Mouse (Mus musculus) left cerebral cortex, adult 9 months (tissue): ENCODE data around the gene Ebf1.

Source experiments
- DNase-seq, 2 experiments: peaks; one replicate each; pipeline ENCODE4 v3.0.0; 2022; ENCODE audit warnings: low spot score in 2 of 2

Ebf1 gene

GRCm38 (mm10) chr11:44894798-44895197 lies 277.7 kb downstream of the Ebf1 start:
- no peak for DNase-seq

GRCm38 (mm10) chr11:44895893-44896292 lies 278.8 kb downstream of the Ebf1 start:
- DNase-seq: no peak

GRCm38 (mm10) chr11:44897140-44897665 lies 280.1 kb downstream of the Ebf1 start:
- DNase-seq: no peak

- DNase-seq: no peak
Observed at GRCm38 (mm10) chr11:44899554-44899953, 282.4 kb downstream of the Ebf1 start.

GRCm38 (mm10) chr11:44899965-44900364 lies 282.8 kb downstream of the Ebf1 start:
- no peak for DNase-seq

- DNase-seq: no peak
Observed at GRCm38 (mm10) chr11:44900496-44900895, 283.4 kb downstream of the Ebf1 start.

GRCm38 (mm10) chr11:44901715-44902114 lies 284.6 kb downstream of the Ebf1 start:
- DNase-seq: no peak

GRCm38 (mm10) chr11:44902165-44902564 lies 285.0 kb downstream of the Ebf1 start:
- no peak for DNase-seq

GRCm38 (mm10) chr11:44904121-44904520 lies 287.0 kb downstream of the Ebf1 start:
- DNase-seq: no peak

GRCm38 (mm10) chr11:44906456-44906855 lies 289.3 kb downstream of the Ebf1 start:
- DNase-seq: no peak

- no peak for DNase-seq
Observed at GRCm38 (mm10) chr11:44911765-44912164, 294.6 kb downstream of the Ebf1 start.

GRCm38 (mm10) chr11:44913806-44914205 lies 296.7 kb downstream of the Ebf1 start:
- no peak for DNase-seq

GRCm38 (mm10) chr11:44917059-44917458 lies 299.9 kb downstream of the Ebf1 start:
- no peak for DNase-seq

- peak; percentile 18 to 24 for DNase-seq
Observed at GRCm38 (mm10) chr11:44923138-44923537, 306.0 kb downstream of the Ebf1 start.

- no peak for DNase-seq
Observed at GRCm38 (mm10) chr11:44923868-44924508, 306.9 kb downstream of the Ebf1 start.

GRCm38 (mm10) chr11:44924896-44925295 lies 307.8 kb downstream of the Ebf1 start:
- DNase-seq: no peak

- DNase-seq: no peak
Observed at GRCm38 (mm10) chr11:44925806-44926525, 308.8 kb downstream of the Ebf1 start.

GRCm38 (mm10) chr11:44928403-44928802 lies 311.3 kb downstream of the Ebf1 start:
- DNase-seq: no peak

GRCm38 (mm10) chr11:44932942-44933483 lies 315.9 kb downstream of the Ebf1 start:
- DNase-seq: no peak

- DNase-seq: no peak
Observed at GRCm38 (mm10) chr11:44943781-44944180, 326.7 kb downstream of the Ebf1 start.

- DNase-seq: no peak
Observed at GRCm38 (mm10) chr11:44944401-44944800, 327.3 kb downstream of the Ebf1 start.

- no peak for DNase-seq
Observed at GRCm38 (mm10) chr11:44946618-44947017, 329.5 kb downstream of the Ebf1 start.

- no peak for DNase-seq
Observed at GRCm38 (mm10) chr11:44948541-44948940, 331.4 kb downstream of the Ebf1 start.
